Mouse (Mus musculus): ENCODE measurements around the gene Proser2. TPM values are rescaled to one million over a fixed set of nuclear protein-coding genes. Genes with fewer than 3 reads are reported as not detected.
"Not testable (repeated sequence)": the region's sequence is repeated elsewhere in the genome, so short reads cannot be mapped to it uniquely, and the experiment has no call there.

The Proser2 gene
- polyA plus RNA-seq, 1 experiment = 26.4 TPM

- no peak for DNase-seq (ENCODE audit: low spot score)
Observed at GRCm38 (mm10) chr2:6128881-6129280, 1.1 kb downstream of the Proser2 start.

GRCm38 (mm10) chr2:6128136-6128805 lies 1.7 kb downstream of the Proser2 start:
- DNase-seq (ENCODE audit: low spot score) = no peak

- no peak for DNase-seq (ENCODE audit: low spot score)
Observed at GRCm38 (mm10) chr2:6123046-6123445, 7.0 kb downstream of the Proser2 start.

GRCm38 (mm10) chr2:6121091-6121490 lies 8.9 kb downstream of the Proser2 start:
- no peak for DNase-seq (ENCODE audit: low spot score)

- peak; percentile 58 for DNase-seq (ENCODE audit: low spot score)
Observed at GRCm38 (mm10) chr2:6118246-6118645, 11.8 kb downstream of the Proser2 start.

GRCm38 (mm10) chr2:6113792-6114191 lies 16.2 kb downstream of the Proser2 start:
- peak; percentile 12 for DNase-seq (ENCODE audit: low spot score)

- DNase-seq (ENCODE audit: low spot score) = no peak
Observed at GRCm38 (mm10) chr2:6112619-6113018, 17.4 kb downstream of the Proser2 start.

GRCm38 (mm10) chr2:6105437-6105836 lies 24.6 kb downstream of the Proser2 start:
- no peak for DNase-seq (ENCODE audit: low spot score)

- DNase-seq (ENCODE audit: low spot score) = no peak
Observed at GRCm38 (mm10) chr2:6100755-6101154, 29.3 kb downstream of the Proser2 start.

- DNase-seq (ENCODE audit: low spot score) = no peak
Observed at GRCm38 (mm10) chr2:6100027-6100749, 29.8 kb downstream of the Proser2 start.

- no peak for DNase-seq (ENCODE audit: low spot score)
Observed at GRCm38 (mm10) chr2:6099443-6099842, 30.6 kb downstream of the Proser2 start.

GRCm38 (mm10) chr2:6098924-6099323 lies 31.1 kb downstream of the Proser2 start:
- no peak for DNase-seq (ENCODE audit: low spot score)

- no peak for DNase-seq (ENCODE audit: low spot score)
Observed at GRCm38 (mm10) chr2:6097113-6097716, 32.8 kb downstream of the Proser2 start.

- not testable (repeated sequence) for DNase-seq (ENCODE audit: low spot score)
Observed at GRCm38 (mm10) chr2:6089941-6090340, 40.1 kb downstream of the Proser2 start.

- DNase-seq (ENCODE audit: low spot score) = no peak
Observed at GRCm38 (mm10) chr2:6087151-6087550, 42.9 kb downstream of the Proser2 start.

- no peak for DNase-seq (ENCODE audit: low spot score)
Observed at GRCm38 (mm10) chr2:6085622-6086530, 44.1 kb downstream of the Proser2 start.

- no peak for DNase-seq (ENCODE audit: low spot score)
Observed at GRCm38 (mm10) chr2:6083696-6084095, 46.3 kb downstream of the Proser2 start.

GRCm38 (mm10) chr2:6082615-6083014 lies 47.4 kb downstream of the Proser2 start:
- DNase-seq (ENCODE audit: low spot score) = no peak

GRCm38 (mm10) chr2:6081108-6081507 lies 48.9 kb downstream of the Proser2 start:
- DNase-seq (ENCODE audit: low spot score) = peak; percentile 17

- DNase-seq (ENCODE audit: low spot score) = peak; percentile 19
Observed at GRCm38 (mm10) chr2:6080037-6080436, 50.0 kb downstream of the Proser2 start.

GRCm38 (mm10) chr2:6075530-6075896 lies 54.5 kb downstream of the Proser2 start:
- no peak for DNase-seq (ENCODE audit: low spot score)
